Comparison of ENCODE assay signal across 11 mouse cellular contexts in the genomic region with DNA sequence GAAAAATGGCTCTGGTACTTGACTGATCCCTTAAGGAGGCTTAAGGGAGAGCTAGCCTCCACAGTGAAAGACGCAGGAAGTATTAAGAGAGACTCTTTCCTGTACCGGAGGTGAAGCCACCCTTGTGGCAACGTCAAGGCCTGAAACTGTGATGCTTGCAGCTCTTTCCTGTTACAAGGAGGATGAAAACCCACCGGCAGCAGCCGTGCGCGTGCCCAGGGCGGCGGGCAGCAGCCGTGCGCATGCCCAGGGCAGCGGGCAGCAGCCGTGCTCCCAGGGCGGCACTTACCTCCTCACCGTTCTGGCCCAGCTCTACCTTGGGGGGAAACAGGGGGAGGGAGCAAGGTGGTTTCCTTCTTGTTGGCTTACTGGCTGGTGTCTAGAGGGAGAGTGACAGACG. TPM values are rescaled to one million over a fixed set of nuclear protein-coding genes. Genes with fewer than 3 reads are reported as not detected.
DNase-seq lines count a peak whose midpoint lies in the region; ATAC-seq lines count a peak whose summit lies in the region.
"Had no signal": no experiment of that assay in that cellular context is flagged by ENCODE, and none has a peak within 500 bp of the region (broad histone marks: within the 10 kb centered on the region; RNA-seq: fewer than 3 reads in every experiment).

No protein-coding gene starts in this region.

- H3K4me1 ChIP-seq in kidney, embryonic 16.5 days (ENCODE audit: insufficient read depth, low read length): peaks cover 32% of the 10 kb centered on the region
- H3K4me1 ChIP-seq in forebrain, embryonic 12.5 days: peaks cover 16% of the 10 kb centered on the region
- H3K4me1 ChIP-seq in midbrain, embryonic 16.5 days (ENCODE audit: control insufficient read depth, insufficient read depth, low read length): peaks cover 2% of the 10 kb centered on the region; the same call in 1 of the 2 replicates

- DNase-seq in cerebellum, postnatal 36 days: peak; percentile 17 to 33
- DNase-seq in cerebellum, adult 11 months: no peak
- DNase-seq in kidney, adult 11 months: no peak
- no peak for DNase-seq in yolk sac, embryonic 10.5 days (ENCODE audit: low spot score)
- no peak for DNase-seq in lung, postnatal 4 days
- DNase-seq: embryo, embryonic 11 days; gastrocnemius, postnatal 36 days had no signal

- no peak overlapping the region for H3K9ac ChIP-seq in kidney, embryonic 16.5 days (replicated peaks; ENCODE audit: low read length)
- no peak overlapping the region for H3K9ac ChIP-seq in forebrain, embryonic 12.5 days
- H3K9ac ChIP-seq in midbrain, embryonic 16.5 days (ENCODE audit: low read depth, low read length): peak overlapping the region; percentile 28; the same call in 1 of the 2 replicates

- no peak overlapping the region for H3K4me3 ChIP-seq in kidney, embryonic 16.5 days (ENCODE audit: low read length)
- no peak overlapping the region for H3K4me3 ChIP-seq in forebrain, embryonic 12.5 days (replicated peaks)
- H3K4me3 ChIP-seq in midbrain, embryonic 16.5 days (ENCODE audit: low read depth, low read length): no peak overlapping the region
- H3K4me3 ChIP-seq: megakaryocyte, embryonic 14.5 days had no signal

- WGBS in kidney, embryonic 16.5 days: 71% methylated on average over 16 of the region's 16 CpGs
- 69% methylated on average over 16 of the region's 16 CpGs for WGBS in forebrain, embryonic 12.5 days
- WGBS in midbrain, embryonic 16.5 days: 65% methylated on average over 16 of the region's 16 CpGs

- no peak overlapping the region for H3K4me2 ChIP-seq in kidney, embryonic 16.5 days (replicated peaks; ENCODE audit: low read depth, low read length)
- H3K4me2 ChIP-seq in forebrain, embryonic 12.5 days: no peak overlapping the region
- 0 out of 2 replicates have a peak overlapping the region, but pooled peaks have one; percentile 3 for H3K4me2 ChIP-seq in midbrain, embryonic 16.5 days (ENCODE audit: low read length)

- H3K27ac ChIP-seq in kidney, embryonic 16.5 days (ENCODE audit: low read length): peak overlapping the region; percentile 60; the same call in 1 of the 2 replicates
- H3K27ac ChIP-seq in forebrain, embryonic 12.5 days: peak overlapping the region; percentile 38; the same call in 1 of the 2 replicates
- H3K27ac ChIP-seq in midbrain, embryonic 16.5 days (ENCODE audit: low read length): peak overlapping the region; percentile 31

- H3K36me3 ChIP-seq in kidney, embryonic 16.5 days (ENCODE audit: insufficient read depth, low read length): peaks cover 2% of the 10 kb centered on the region; the same call in 1 of the 2 replicates
- no peaks in the 10 kb centered on the region for H3K36me3 ChIP-seq in forebrain, embryonic 12.5 days (replicated peaks)
- no peaks in the 10 kb centered on the region for H3K36me3 ChIP-seq in midbrain, embryonic 16.5 days (ENCODE audit: control insufficient read depth, insufficient read depth, low read length)

- H3K9me3 ChIP-seq in kidney, embryonic 16.5 days (ENCODE audit: low read length): no peaks in the 10 kb centered on the region
- H3K9me3 ChIP-seq in forebrain, embryonic 12.5 days: no peaks in the 10 kb centered on the region
- no peaks in the 10 kb centered on the region for H3K9me3 ChIP-seq in midbrain, embryonic 16.5 days (replicated peaks; ENCODE audit: control insufficient read depth, low read length, poor library complexity, severe bottlenecking)
- H3K9me3 ChIP-seq: megakaryocyte, embryonic 14.5 days had no signal

- ATAC-seq in kidney, embryonic 16.5 days (ENCODE audit: low FRiP score, low TSS enrichment): no peak
- no peak for ATAC-seq in forebrain, embryonic 12.5 days (ENCODE audit: low FRiP score)
- ATAC-seq in midbrain, embryonic 16.5 days: no peak

- no peaks in the 10 kb centered on the region for H3K27me3 ChIP-seq in kidney, embryonic 16.5 days (ENCODE audit: insufficient read depth, low read length)
- H3K27me3 ChIP-seq in forebrain, embryonic 12.5 days: no peaks in the 10 kb centered on the region; the same call in 1 of the 2 replicates
- no peaks in the 10 kb centered on the region for H3K27me3 ChIP-seq in midbrain, embryonic 16.5 days (ENCODE audit: control insufficient read depth, insufficient read depth, low read depth, low read length)

RNA-seq across cellular contexts. Expression of a gene that starts 28.9 kb away (rescaled TPM):
- polyA plus RNA-seq in kidney, embryonic 16.5 days (2015; fragmentation: Nextera tagmentation; extraction: Ambion mirVana): 221 and 236 TPM in 2 replicates
- polyA plus RNA-seq in forebrain, embryonic 12.5 days (2016; fragmentation: Nextera tagmentation; extraction: Ambion mirVana): 125 and 126 TPM in 2 replicates
- 150 and 155 TPM in 2 replicates for polyA plus RNA-seq in midbrain, embryonic 16.5 days (2015; fragmentation: Nextera tagmentation; extraction: Ambion mirVana)

RNA-seq across cellular contexts. Expression of a gene that starts 46.3 kb away (rescaled TPM):
- 54.9 and 61.4 TPM in 2 replicates for polyA plus RNA-seq in kidney, embryonic 16.5 days (2015; fragmentation: Nextera tagmentation; extraction: Ambion mirVana)
- 6.7 and 8.1 TPM in 2 replicates for polyA plus RNA-seq in forebrain, embryonic 12.5 days (2016; fragmentation: Nextera tagmentation; extraction: Ambion mirVana)
- 7.8 and 7.9 TPM in 2 replicates for polyA plus RNA-seq in midbrain, embryonic 16.5 days (2015; fragmentation: Nextera tagmentation; extraction: Ambion mirVana)

Comparison
In these comparisons a context has a peak if more than half of its experiments do, and no peak if none do; other contexts are left out.
1. DNase-seq: peak in cerebellum, postnatal 36 days (2 of 2); none in cerebellum, adult 11 months (single experiment), kidney, adult 11 months (single experiment), yolk sac, embryonic 10.5 days (single experiment) and lung, postnatal 4 days (0 of 2).
2. Peak in every context shown above with its lines, with median percentiles within 50 percentile points of each other: H3K27ac ChIP-seq.